Mouse (Mus musculus) ES-Bruce4 (cell line): ENCODE measurements around the gene Rnf19b.

Experiments used
- CTCF ChIP-seq: IDR thresholded peaks from one replicate; pipeline ENCODE4 v1.8.1; 2011; ENCODE audit warnings: low read depth, low read length
- POLR2A ChIP-seq: IDR thresholded peaks from one replicate; pipeline ENCODE4 v1.8.1; 2011; ENCODE audit warnings: low read length; ENCODE audit not compliant: insufficient read depth

GRCm38 (mm10) chr4:129021886-129022285 lies 36.2 kb upstream of the Rnf19b start:
- TF ChIP-seq CTCF (no peak), POLR2A (no peak)
